Mouse (Mus musculus): ENCODE measurements at regions not wholly inside any gene's neighbourhood (a gene's known extent, or its start where the extent isn't known, plus 50 kb on each side); places are given as distances from the start of the nearest gene placed in this dataset.

DNA sequence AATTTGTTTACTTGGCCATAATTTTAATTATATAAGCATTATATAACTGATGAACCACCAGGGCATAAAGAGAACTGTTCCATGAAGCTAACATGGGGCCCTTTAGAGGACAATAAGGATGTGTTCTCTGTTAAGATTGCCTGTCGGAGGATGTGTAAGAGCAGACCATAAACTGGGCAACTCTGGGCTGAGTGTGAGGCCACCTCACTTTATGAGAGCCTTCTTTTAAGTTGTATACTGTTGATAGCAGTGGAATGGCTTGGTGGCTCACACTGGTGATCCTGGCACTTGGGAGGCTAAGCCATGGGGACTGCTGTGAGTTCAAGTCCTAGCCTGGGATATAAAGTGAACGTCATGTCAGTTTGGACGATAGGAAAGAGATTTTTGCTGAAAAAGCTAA lies 227.3 kb upstream of the Krr1 start:
- no peak for DNase-seq

- DNase-seq, result no peak
These were observed 226.2 kb upstream of the Krr1 start for GRCm38 (mm10) chr10:111746067-111746878.

DNA sequence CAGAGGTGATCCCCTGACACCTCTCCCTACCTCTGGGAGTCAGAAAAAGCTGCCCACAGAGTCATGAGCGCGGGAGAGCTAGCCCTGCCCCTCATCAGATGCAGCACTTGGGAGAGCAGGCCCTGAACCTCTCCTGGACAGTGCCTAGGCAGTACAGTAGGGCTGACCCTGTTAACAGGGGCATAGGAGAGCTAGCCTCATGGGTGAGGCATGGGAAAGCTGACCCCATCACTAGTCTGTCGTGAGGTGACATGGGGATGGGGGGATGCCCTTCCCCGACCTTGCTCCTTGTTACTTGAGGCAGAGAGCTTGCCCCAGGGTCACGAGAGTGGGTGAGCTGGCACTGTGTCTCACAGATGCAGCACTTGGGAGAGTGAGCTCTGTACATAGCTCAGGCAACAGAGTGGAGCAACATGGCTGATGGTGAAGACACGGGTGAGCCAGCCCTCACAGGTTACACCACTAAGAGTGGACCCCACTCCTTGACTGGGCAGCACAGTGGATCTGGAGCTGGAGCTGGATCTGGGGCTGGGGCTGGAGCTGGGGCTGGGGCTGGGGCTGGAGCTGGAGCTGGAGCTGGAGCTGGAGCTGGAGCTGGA lies 225.5 kb upstream of the Krr1 start:
- DNase-seq, result no peak

DNA sequence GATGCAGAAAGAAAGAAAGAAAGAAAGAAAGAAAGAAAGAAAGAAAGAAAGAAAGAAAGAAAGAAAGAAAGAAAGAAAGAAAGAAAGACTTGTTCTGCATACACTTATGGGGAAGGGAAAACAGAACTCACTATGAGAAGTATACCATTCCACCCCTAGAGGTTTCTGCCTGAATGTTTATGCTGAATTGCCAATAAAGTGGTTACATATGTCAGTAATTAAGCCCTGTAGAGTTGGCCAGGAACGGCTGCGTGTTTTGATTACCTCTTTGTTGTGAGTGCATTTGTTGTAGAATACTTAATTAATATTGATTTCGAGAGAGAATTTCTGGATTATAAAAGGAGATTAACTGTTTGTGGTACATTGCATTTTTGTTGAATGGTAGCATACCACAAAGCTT lies 224.0 kb upstream of the Krr1 start:
- no peak for DNase-seq

DNA sequence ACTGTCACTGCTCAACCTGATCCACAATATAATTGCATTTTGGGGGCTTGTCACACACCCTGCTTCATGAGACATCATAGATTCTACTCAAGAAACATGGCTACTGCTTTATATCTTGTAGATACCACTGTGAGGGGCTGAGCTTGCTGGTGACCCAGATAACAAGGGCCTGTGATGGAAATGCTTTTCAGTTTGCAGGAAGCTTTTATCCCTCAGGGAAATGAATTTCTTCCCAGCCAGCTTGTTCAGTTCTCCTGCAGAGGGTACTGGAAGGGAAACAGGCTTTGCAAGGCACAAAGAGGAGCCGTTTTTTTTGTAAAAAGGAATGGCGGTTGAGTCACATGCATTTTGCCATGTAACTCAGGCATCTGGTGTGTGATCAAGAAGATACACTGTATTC lies 218.8 kb upstream of the Krr1 start:
- no peak for DNase-seq

DNA sequence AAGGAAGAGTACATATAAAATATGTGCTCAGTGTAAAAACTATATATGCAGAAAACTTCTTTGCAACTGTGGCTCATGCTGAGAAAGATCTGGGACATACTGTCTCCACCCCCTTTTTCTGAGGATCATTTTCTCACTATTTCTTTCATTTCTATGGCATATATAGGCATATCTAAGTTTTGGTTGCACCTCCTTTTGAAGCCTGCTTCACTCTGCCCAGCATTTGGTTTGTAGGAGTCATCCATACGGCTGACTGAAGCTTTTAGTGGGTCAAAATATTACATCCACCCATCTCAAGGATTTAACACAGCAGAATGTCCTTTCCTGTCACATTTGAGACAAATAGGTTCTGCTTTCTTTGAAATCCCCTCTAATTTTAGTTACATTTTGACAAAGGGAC lies 216.5 kb upstream of the Krr1 start:
- DNase-seq, result no peak

DNA sequence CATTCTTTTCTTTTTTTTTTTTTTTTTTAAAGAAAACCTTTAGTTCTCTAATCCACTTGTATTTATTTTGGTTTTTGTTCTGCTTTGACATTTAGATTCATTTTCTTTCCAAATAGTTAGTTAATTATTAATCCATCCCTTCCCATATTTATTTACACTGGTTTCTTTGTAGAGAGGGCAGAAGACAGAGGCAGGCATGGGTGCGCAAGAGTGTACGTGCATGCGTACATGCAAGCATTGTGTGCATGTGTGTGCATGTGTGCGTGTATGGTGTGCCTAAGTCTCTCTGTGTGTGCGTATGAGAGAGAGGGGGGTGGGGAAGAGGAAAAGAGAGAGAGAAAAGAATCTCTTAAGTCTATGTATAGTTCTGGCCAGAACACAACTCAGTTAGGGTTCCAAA lies 215.9 kb upstream of the Krr1 start:
- DNase-seq, result no peak

- DNase-seq, result no peak
These were observed 214.8 kb upstream of the Krr1 start for GRCm38 (mm10) chr10:111757689-111758088.

GRCm38 (mm10) chr10:111759505-111759904 lies 213.0 kb upstream of the Krr1 start:
- DNase-seq, result no peak

DNA sequence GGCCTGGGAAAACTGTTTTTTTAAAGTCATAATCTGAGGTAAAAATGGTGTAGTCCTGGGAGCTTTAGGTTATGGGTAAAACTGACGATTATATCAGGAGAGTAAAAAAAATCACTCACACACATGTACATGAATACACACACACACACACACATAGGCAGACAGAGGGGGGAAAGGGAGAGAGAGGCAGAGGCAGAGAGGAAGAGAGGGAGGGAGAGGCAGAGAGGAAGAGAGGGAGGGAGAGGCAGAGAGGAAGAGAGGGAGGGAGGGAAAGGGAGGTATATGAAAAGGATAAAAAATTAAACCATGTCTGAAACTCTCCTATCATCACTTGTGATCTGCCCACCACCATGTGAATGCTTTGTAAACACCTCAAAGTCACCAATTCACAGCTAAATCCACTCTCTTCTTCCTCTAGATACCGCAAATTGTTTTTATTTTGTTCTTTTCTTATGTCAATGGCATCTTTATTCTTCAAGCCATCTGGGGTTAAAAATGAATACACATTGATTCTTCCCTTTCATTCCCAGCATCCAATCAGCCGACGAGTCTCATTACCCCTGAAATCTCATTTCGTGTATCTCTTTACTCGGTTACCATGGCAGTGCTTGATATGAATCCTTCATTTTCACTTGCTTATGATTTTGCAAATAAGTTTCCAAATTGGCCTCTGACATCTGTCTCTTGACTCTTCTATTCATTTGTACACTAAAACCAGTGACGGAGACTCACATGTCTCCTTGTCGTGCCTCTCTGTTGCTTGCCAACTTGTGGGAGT lies 209.5 kb upstream of the Krr1 start:
- DNase-seq, result no peak

DNA sequence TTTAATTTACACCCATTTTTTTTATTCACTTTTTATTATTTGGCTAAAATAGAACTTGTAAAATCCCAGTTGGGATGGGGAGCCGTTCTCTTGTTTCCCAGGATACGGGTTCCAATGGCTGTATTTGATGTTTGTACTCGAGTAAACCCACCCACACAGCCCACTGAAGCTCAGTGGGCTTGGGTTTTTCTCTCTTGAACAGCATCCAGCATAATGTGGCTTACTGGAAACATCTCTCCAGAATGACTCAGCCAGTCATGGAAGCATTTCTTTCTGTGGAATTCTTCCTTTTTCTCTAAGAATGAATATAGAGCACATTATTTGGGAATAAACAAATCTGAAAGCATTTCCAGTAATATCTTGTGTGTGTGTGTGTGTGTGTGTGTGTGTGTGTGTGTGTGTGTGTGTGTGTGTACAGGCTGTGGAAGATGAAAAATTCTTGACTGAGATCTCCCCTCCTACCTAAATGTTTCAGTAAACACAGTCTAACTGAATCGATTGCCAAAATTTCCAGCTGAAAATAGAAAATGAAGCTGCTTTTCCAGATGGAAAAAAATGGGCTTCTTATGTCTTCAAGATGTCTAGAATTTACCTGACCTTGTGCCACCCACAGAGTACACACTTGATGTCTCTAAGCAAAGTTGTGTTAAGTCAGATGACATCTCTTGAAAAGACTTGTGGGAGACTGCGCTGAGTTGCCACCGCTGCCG lies 205.3 kb upstream of the Krr1 start:
- DNase-seq, result no peak

DNA sequence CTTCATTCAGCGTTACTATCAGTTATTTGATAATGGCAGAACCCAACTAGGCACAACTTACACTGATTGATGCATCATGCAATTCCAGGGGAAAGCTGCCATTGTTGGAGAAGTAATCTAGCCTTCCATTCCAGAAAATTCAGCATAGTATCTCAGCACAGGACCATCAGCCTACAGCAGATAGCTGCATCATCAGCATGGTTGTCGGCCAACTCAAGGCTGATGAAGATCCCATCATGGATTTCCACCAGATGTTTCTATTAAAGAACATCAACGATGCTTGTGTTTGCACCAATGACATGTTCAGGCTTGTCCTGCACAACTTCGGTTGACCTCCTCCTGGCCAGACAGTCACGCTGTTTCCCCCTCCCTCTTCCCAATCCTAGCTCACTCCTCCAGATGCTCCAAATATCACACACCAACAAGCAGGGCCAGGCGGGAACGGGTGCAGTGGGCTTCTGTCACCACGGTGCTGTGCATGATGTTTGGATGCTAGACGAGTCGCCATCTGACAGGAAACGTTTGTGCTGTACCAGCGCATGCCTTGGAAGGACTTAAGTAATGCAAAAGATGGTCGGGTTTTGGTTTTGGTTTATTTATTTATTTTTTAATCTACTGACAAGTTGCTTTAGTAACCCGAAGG lies 204.5 kb upstream of the Krr1 start:
- DNase-seq, result no peak

GRCm38 (mm10) chr10:111769486-111770002 lies 202.9 kb upstream of the Krr1 start:
- DNase-seq, result no peak

GRCm38 (mm10) chr10:111770027-111770426 lies 202.4 kb upstream of the Krr1 start:
- peak; percentile 58 for DNase-seq

DNA sequence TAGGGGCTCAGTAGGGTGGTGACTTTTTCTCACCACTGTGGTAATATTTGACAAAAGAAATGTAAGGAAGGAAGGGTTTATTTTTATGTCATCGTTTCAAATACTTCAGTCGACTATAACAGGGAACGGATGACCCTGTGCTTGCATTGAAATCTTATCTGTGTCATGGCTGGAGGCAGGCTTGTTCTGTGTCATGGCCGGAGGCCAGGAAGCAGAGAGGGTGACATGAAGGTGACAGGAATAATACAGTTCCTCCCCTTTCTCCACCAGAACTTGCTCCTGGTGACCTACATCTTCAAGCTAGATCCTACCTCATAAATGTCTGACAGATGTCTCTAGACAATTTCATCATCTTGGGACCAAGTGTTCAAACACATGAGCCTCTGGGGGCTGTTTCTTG lies 201.5 kb upstream of the Krr1 start:
- DNase-seq, result peak; percentile 51

DNA sequence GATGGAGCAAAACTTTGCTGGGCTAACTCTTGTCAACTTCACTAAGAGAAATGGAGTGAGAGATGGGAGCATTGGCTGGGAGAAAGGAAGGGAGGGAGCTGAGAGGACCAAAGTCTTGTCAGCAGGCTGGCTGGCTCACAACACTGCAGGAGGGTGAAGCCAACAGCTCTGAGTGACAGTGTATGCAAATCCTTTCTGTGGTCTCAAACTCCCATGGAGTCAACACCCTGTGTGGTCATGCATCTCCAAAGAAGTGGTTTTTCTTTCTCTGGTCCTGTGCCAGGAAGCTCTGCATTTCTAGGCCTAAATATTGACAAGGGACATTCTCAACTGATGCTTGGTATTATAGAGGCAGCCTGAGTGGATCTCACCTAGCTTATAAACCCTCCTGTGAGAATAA lies 194.9 kb upstream of the Krr1 start:
- no peak for DNase-seq

GRCm38 (mm10) chr10:111778111-111778510 lies 194.4 kb upstream of the Krr1 start:
- no peak for DNase-seq

- DNase-seq, result no peak
These were observed 192.5 kb upstream of the Krr1 start for GRCm38 (mm10) chr10:111779956-111780355.

- DNase-seq, result no peak
These were observed 190.2 kb upstream of the Krr1 start for GRCm38 (mm10) chr10:111782195-111782810.

DNA sequence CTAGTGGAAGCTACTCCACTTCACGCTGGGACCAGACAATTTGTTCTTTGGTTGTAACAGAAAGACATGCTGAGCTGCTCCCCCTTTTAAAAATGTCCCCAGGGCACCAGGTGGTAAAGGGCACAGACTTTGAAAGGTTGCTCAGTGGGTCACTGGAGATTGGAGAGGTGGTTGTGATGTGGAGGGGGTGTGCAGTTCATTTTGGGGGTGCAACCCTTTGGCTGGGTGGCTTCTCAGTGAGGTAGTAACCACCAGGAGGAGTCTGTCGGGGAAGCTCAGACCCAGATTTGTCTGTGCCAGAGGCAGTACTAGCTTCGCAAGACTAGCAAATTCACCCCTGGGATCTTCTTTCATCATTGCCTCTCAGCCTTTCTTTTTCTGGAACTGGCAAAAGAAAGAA lies 189.0 kb upstream of the Krr1 start:
- no peak for DNase-seq

DNA sequence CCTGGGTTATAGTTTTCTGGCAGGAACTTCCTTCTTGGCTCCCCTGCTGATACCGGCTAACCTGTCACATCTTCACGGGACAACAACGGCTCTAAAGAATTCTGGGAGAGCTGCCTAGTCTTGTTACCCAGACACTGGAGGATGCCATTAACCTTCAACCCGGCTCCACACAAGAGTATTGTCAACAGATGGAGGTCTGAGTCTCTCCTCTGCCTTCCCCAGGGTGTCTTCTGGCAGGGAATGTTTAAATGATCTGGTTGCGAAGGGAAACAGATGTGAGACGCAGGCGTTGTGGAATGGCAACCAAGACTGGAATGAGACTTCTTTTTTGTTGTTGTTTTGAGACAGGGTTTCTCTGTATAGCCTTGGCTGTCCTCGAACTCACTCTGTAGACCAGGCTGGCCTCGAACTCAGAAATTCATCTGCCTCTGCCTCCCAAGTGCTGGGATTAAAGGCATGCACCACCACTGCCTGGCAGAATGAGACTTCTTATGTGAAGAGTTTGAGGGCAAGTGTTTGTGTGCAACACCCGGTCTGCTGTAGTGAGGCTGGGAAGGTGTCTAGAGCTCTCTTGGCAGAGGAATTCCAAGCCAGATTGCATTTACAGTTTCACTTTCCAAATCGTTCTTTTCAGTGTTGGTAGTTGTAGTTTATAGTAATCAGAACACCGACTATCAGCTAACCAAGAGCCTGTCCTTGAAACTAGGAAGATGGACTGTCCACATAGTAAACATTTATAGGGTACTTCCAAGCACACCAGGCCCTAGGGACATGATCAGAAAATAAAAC lies 188.2 kb upstream of the Krr1 start:
- peak; percentile 29 for DNase-seq

All from heart, postnatal 4 days (tissue).